Mouse (Mus musculus) adrenal gland, adult 8-10 months (tissue): ENCODE results near the gene Sap25. TPM values are rescaled to one million over a fixed set of nuclear protein-coding genes. Genes with fewer than 3 reads are reported as not detected.
A peak's percentile ranks its signal among the peaks of the same experiment; 100 is the strongest.

Experiments used
- DNase-seq: peaks from one replicate; pipeline ENCODE4 v3.0.0; 2022
- total RNA-seq, 4 experiments: library from RNA; stranded (reverse); gene quantifications; 2 replicates each; pipeline ENCODE4 v1.2.4; 2022

Gene Sap25
- total RNA-seq, 4 experiments from 2014 or later: 2.1 to 14.1 (median 7.4) TPM

GRCm38 (mm10) chr5:137628498-137629305 is 12.4 kb upstream of the Sap25 start, which contains the start of the genes Fbxo24, Lrch4 and Gm20605:
Gene Fbxo24 (minus strand): TSS chr5:137629002.
Gene Lrch4 (plus strand): TSS chr5:137629121.
Gene Gm20605 (plus strand): TSS chr5:137629175.
- DNase-seq: peak; percentile 100

DNA sequence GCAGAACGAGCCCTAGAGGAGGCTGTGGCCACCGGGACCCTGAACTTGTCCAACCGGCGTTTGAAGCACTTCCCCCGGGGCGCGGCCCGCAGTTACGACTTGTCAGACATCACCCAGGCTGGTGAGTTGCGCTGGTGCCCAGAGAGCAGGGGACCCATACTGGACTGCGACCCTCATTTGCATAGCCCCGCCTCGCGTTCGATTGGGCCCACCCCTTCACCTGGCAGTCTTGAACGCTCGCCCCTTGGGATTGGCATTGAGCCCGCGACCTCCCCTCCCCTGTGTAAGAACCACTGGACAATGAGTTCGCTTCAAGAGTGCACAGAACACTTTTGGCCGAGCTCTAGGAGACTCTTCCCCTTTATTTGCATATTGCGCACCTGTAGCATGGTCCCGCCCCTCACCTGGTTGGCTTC is 11.8 kb upstream of the Sap25 start:
- no peak for DNase-seq

GRCm38 (mm10) chr5:137629906-137630545 is 11.1 kb upstream of the Sap25 start:
- no peak for DNase-seq

GRCm38 (mm10) chr5:137630602-137631001 is 10.5 kb upstream of the Sap25 start:
- DNase-seq: no peak

GRCm38 (mm10) chr5:137631171-137631570 is 10.0 kb upstream of the Sap25 start:
- no peak for DNase-seq

DNA sequence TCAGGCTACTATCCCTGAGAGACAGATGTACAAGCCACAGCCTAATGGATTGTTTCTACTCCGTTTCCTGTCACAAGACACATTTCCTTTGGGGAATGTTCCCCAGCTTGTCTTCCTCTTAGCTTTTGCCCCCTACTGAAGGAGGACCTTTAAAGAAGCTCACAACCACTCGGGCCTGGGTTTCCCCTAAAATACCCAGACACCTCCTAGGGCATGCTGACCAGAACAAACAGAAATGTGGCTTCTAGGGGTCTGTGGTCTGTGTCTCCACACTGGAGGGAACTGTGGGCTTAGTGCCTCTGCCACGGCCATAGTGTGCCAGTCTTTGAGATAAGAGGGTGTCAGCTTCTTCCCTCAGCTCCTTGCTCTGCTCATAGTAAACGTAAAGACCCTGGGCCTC is 9.5 kb upstream of the Sap25 start:
- DNase-seq: no peak

DNA sequence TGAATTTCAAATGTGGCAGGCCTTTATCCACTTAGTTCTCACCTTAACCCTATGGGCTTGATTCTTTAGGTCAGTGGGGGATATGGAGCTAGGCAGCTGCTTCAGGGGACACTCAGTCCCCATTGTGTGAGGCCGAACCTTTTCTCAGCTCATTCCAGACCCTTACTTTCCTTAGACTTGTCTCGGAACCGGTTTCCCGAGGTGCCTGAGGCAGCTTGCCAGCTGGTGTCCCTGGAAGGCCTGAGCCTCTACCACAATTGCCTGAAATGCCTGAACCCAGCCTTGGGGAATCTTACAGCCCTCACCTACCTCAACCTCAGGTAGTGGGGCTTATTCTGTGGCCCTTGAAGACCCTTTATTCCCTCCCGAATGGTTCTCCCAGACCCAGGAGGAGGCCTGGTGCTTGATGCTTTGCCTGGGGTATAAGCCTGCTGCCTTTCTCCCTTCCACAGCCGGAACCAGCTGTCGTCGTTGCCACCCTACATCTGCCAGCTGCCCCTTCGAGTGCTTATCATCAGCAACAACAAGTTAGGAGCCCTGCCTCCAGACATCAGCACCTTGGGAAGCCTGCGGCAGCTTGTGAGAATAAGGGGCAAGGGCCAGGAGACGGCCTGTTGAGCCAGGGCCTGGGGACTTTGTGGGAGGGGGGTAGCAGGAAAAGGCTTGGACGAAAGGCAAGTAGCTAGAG is 7.6 kb upstream of the Sap25 start:
- DNase-seq: no peak

GRCm38 (mm10) chr5:137639472-137639871 is 1.7 kb upstream of the Sap25 start:
- no peak for DNase-seq

DNA sequence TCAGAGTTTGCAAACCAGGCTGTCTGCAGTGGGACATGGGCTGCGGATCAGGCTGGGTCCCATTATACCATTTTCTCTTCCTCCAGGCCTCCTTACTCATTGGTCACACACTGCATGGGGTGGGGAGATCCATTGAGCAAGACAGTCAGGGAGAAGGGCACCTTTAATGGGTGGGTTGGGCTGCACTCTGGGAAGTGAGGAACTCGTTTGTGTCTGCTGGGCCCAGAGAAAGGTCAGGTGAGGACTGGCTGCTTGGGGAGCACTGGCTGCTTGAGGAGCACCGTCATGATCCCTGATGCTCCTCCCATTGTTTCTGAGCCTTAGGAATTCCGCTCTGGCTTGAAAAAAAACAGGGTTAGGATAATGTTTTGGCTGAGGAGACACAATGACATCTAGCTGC is 1.8 kb downstream of the Sap25 start:
- DNase-seq: no peak

- DNase-seq: no peak
Measured at GRCm38 (mm10) chr5:137644484-137644883, 3.4 kb downstream of the Sap25 start.

- no peak for DNase-seq
Measured at GRCm38 (mm10) chr5:137645091-137645651, 4.0 kb downstream of the Sap25 start.

DNA sequence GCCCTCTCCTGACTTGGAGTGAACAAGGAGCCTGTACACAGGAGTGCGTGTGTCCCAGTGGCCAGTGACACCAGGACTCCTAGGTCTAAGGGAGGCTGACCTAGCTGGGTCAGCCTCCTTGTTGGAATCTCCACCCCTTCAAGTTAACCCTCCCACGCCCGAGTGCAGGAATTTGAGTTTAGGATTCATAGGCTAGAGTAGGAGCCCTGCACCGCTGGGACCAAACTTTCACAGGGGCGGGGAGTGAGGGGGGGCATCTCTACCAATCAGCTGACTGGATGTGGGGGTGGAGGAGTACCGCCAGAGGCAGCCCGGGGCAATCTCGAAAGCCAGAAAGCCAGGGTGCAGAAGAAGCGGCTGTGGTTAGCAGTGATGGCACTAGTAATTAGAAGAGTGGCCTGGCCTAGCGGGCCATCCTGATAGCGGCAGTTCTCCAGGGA is 4.5 kb downstream of the Sap25 start, which contains the start of gene Irs3:
Gene Irs3, minus strand, starts transcription at position 63 of the 440 bp plus-strand sequence.
- DNase-seq: no peak

- no peak for DNase-seq
Measured at GRCm38 (mm10) chr5:137647827-137648601, 6.9 kb downstream of the Sap25 start.

DNA sequence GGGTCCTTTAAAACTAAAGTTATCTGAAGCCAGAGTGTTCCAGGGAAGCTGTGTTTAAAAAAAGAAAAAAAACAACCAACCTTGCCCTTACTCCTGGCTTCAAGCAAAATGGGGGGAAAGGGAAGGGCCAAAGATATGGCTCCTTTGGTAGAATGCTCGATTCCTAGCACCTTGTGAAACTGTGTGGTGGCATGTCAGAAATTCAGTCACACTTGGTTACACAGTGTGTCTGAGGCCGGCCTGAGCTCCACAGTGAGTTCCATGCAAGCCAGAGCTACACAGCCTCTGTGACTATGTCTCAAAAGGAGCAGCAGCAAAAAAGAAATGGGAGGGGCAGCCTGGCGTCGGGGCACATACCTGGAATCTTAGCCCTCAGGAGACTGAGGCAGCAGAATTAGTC is 8.1 kb downstream of the Sap25 start:
- DNase-seq: no peak

- DNase-seq: no peak
Measured at GRCm38 (mm10) chr5:137649669-137650571, 8.8 kb downstream of the Sap25 start.

DNA sequence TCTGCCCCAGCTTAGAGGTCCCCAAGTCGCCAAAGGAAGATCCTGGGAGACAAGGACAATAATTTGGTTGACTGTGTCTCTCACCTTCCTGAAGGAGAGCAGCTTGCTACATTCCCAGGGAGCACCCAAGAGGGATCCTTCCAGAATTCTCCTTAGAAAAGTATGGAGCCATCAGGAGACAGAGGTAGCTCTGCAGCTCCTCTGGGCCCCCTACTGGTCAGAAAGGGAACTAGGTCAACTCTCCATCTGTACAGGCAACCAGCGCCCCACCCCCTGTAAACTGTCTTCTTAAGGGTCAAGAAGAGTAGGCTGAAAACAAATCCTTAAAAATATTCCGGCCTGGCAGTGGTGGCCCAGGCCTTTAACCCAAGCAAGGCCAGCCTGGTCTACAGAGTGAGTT is 11.3 kb downstream of the Sap25 start:
- no peak for DNase-seq

DNA sequence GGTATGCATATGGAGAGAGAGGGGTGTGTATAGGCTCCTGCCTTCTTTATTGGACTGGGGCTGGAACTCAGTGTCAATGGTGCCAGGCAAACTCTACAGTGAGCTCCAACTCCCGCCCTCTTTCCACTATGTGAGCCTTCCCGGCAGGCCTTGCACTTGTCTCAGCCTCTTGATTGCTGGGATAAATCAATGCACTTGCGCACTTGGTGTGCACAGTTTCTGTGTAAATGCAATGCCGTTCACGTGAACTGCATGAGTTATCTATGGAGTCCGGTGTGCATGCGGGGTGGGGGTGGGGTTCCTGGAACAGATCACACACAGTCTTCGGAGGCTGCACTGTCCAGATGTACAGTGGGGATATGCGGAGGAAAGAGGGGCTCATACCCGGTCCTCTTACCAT is 12.2 kb downstream of the Sap25 start:
- no peak for DNase-seq

GRCm38 (mm10) chr5:137654746-137655145 is 13.6 kb downstream of the Sap25 start:
- no peak for DNase-seq

DNA sequence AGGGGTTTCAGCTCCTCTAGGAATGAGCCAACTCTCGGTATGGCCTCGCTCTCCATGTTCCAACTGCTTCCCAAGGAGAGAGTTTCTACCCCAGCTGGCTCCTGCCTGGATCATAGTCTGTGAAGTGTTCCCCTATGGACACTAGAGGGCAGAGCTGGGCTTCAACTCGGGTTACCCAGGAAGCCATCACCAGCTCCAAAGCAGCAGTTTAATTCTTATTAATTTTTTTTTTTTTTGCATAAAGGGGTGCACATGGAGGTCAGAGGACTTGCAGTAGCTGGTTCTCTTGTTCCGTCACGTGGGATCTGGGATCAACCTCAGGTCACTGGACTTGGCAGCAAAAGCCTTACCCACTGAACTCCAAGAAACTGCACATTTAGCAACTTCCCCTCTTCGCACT is 15.8 kb downstream of the Sap25 start:
- DNase-seq: peak; percentile 64

DNA sequence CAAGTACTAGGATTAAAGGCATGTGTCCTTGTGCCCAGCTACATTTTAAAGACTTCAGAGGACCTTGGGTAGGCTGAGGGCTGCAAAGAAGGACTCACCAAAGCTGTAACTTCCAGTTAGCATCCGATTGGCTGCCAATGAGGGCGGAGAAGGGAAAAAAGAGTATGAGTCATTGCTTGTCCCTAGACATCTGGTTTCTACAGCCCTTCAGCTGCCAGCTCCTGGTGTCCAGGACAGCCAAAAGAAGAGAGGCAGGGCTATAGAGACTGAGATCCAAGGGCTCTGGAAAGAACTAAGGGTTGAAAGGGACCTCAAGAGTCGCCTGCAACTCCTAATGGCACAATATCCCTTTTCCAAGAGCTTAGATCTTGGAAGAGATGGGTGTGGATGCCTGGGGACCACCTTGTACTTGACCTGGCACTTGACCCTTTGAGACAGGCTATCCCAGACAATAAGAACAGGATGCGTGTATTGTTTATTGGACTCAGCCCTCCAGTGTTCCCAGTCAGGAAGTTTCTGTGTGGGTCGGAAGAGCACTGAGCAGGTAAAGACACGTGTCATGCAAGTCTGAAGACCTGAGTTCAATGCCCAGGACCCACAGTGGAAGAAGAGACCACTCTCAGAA is 19.0 kb downstream of the Sap25 start:
- peak; percentile 86 for DNase-seq
